Comparison of ENCODE assay signal across 8 mouse cellular contexts in the genomic region with DNA sequence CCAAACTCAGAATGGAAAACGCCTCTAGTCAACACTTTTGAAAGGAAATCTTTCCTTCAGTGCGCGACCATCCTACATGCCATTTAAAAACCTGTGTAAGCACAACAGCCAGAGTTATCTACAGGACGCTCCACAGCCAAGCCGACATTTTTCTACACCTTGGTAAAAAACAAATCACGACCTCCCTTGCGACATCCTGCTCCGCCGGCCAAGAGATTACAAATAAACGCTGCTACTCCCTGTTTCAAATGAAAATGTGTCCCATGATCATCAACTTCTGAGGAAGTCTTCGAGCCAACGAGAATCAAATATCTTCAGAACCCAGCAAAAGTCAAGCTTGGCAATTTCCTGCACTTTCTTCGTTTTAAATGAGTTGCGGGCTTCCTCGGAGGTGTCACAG. TPM values are rescaled to one million over a fixed set of nuclear protein-coding genes. Genes with fewer than 3 reads are reported as not detected.
DNase-seq lines count a peak whose midpoint lies in the region; ATAC-seq and TF ChIP-seq lines count a peak whose summit lies in the region.

No protein-coding gene starts in this region.

- H3K4me3 ChIP-seq in kidney, embryonic 16.5 days (ENCODE audit: low read length): peak overlapping the region; percentile 68
- H3K4me3 ChIP-seq in embryonic facial prominence, embryonic 12.5 days: peak overlapping the region; percentile 95
- peak overlapping the region; percentile 89 for H3K4me3 ChIP-seq in limb, embryonic 12.5 days (replicated peaks)
- peak overlapping the region; percentile 86 for H3K4me3 ChIP-seq in midbrain, postnatal 0 days (ENCODE audit: low read depth, low read length)

- H3K27me3 ChIP-seq in kidney, embryonic 16.5 days (ENCODE audit: insufficient read depth, low read length): no peaks in the 10 kb centered on the region
- H3K27me3 ChIP-seq in embryonic facial prominence, embryonic 12.5 days: no peaks in the 10 kb centered on the region
- no peaks in the 10 kb centered on the region for H3K27me3 ChIP-seq in limb, embryonic 12.5 days
- no peaks in the 10 kb centered on the region for H3K27me3 ChIP-seq in midbrain, postnatal 0 days (ENCODE audit: insufficient read depth, low read length)

- H3K4me2 ChIP-seq in kidney, embryonic 16.5 days (replicated peaks; ENCODE audit: low read depth, low read length): peak overlapping the region; percentile 79
- H3K4me2 ChIP-seq in embryonic facial prominence, embryonic 12.5 days (replicated peaks): peak overlapping the region; percentile 79
- H3K4me2 ChIP-seq in limb, embryonic 12.5 days: peak overlapping the region; percentile 82
- peak overlapping the region; percentile 64 for H3K4me2 ChIP-seq in midbrain, postnatal 0 days (ENCODE audit: low read depth, low read length, poor library complexity, severe bottlenecking)

- intact Hi-C loops in left cerebral cortex, postnatal 10 days (cut with DNase I): loop anchor here (10.0 kb wide), 1 partner anchor 460 kb away; the partner anchor contains the start of gene Surf6

- H3K4me1 ChIP-seq in kidney, embryonic 16.5 days (ENCODE audit: insufficient read depth, low read length): peaks cover 29% of the 10 kb centered on the region
- H3K4me1 ChIP-seq in embryonic facial prominence, embryonic 12.5 days: peaks cover 25% of the 10 kb centered on the region
- peaks cover 27% of the 10 kb centered on the region for H3K4me1 ChIP-seq in limb, embryonic 12.5 days (replicated peaks)
- peaks cover 17% of the 10 kb centered on the region for H3K4me1 ChIP-seq in midbrain, postnatal 0 days (ENCODE audit: insufficient read depth, low read length)

- ATAC-seq in kidney, embryonic 16.5 days (ENCODE audit: low FRiP score, low TSS enrichment): no peak
- no peak for ATAC-seq in embryonic facial prominence, embryonic 12.5 days (ENCODE audit: insufficient number of reproducible peaks, insufficient read depth, low FRiP score, low TSS enrichment)
- ATAC-seq in limb, embryonic 12.5 days (ENCODE audit: insufficient number of reproducible peaks, insufficient read depth, low FRiP score, low TSS enrichment, low read depth): no peak
- no peak for ATAC-seq in midbrain, postnatal 0 days (ENCODE audit: low FRiP score)
- ATAC-seq in inflammation-experienced regulatory T-cells, adult 6 months: no peak

- no peaks in the 10 kb centered on the region for H3K9me3 ChIP-seq in kidney, embryonic 16.5 days (ENCODE audit: low read length)
- no peaks in the 10 kb centered on the region for H3K9me3 ChIP-seq in embryonic facial prominence, embryonic 12.5 days
- H3K9me3 ChIP-seq in limb, embryonic 12.5 days: no peaks in the 10 kb centered on the region
- H3K9me3 ChIP-seq in midbrain, postnatal 0 days (ENCODE audit: low read length): no peaks in the 10 kb centered on the region

- no peak for DNase-seq in kidney, adult 11 months
- DNase-seq in midbrain, postnatal 0 days (ENCODE audit: low spot score): no peak
- no peak for DNase-seq in left cerebral cortex, postnatal 10 days (ENCODE audit: extremely low spot score in 1 of 2, low spot score in 2 of 2)
- no peak for DNase-seq in layer of hippocampus, adult 18-20 months (ENCODE audit: low spot score in 2 of 2)

- H3K27ac ChIP-seq in kidney, embryonic 16.5 days (ENCODE audit: low read length): peak overlapping the region; percentile 71
- no peak overlapping the region for H3K27ac ChIP-seq in embryonic facial prominence, embryonic 12.5 days
- H3K27ac ChIP-seq in limb, embryonic 12.5 days: 0 out of 2 replicates have a peak overlapping the region, but pooled peaks have one; percentile 87
- H3K27ac ChIP-seq in midbrain, postnatal 0 days (ENCODE audit: low read depth, low read length): peak overlapping the region; percentile 90; the same call in 1 of the 2 replicates

- H3K9ac ChIP-seq in kidney, embryonic 16.5 days (replicated peaks; ENCODE audit: low read length): peak overlapping the region; percentile 93
- H3K9ac ChIP-seq in embryonic facial prominence, embryonic 12.5 days: peak overlapping the region; percentile 92
- peak overlapping the region; percentile 84 for H3K9ac ChIP-seq in limb, embryonic 12.5 days (replicated peaks)
- peak overlapping the region; percentile 87 for H3K9ac ChIP-seq in midbrain, postnatal 0 days (replicated peaks; ENCODE audit: low read length, poor library complexity, severe bottlenecking)

- 3% methylated on average over 15 of the region's 15 CpGs for WGBS in kidney, embryonic 16.5 days
- 6% methylated on average over 15 of the region's 15 CpGs for WGBS in embryonic facial prominence, embryonic 12.5 days
- WGBS in limb, embryonic 12.5 days: 5% methylated on average over 15 of the region's 15 CpGs
- 7% methylated on average over 15 of the region's 15 CpGs for whole genome bisulfite sequencing in midbrain, postnatal 0 days

- no peak for TF ChIP-seq CTCF in midbrain, postnatal 0 days (IDR thresholded peaks at IDR 0.05)

- H3K36me3 ChIP-seq in kidney, embryonic 16.5 days (ENCODE audit: insufficient read depth, low read length): peaks cover 24% of the 10 kb centered on the region
- H3K36me3 ChIP-seq in embryonic facial prominence, embryonic 12.5 days: peaks cover 26% of the 10 kb centered on the region
- H3K36me3 ChIP-seq in limb, embryonic 12.5 days: peaks cover 26% of the 10 kb centered on the region
- H3K36me3 ChIP-seq in midbrain, postnatal 0 days (ENCODE audit: insufficient read depth, low read length): peaks cover 23% of the 10 kb centered on the region

RNA-seq across cellular contexts. Expression of gene Sec16a, which starts 0.6 kb away (rescaled TPM):
- polyA plus RNA-seq in kidney, embryonic 16.5 days (2015; fragmentation: Nextera tagmentation; extraction: Ambion mirVana): 27.6 and 28.6 TPM in 2 replicates
- 26.2 and 28.3 TPM in 2 replicates for polyA plus RNA-seq in embryonic facial prominence, embryonic 12.5 days (2016; fragmentation: Nextera tagmentation; extraction: Ambion mirVana)
- polyA plus RNA-seq in limb, embryonic 12.5 days (2016; fragmentation: Nextera tagmentation; extraction: Ambion mirVana): 25.6 and 33.0 TPM in 2 replicates
- 63.3 and 76.7 TPM in 2 replicates for total RNA-seq in midbrain, postnatal 0 days (2014; rRNA removed)
- polyA plus RNA-seq in midbrain, postnatal 0 days (2015; fragmentation: Nextera tagmentation; extraction: Ambion mirVana): 9.9 and 12.6 TPM in 2 replicates
- 10 to 100 TPM; 43.6 to 46.3 TPM for total RNA-seq in left cerebral cortex, postnatal 10 days (2021)
- polyA plus RNA-seq in inflammation-experienced regulatory T-cells, adult 6 months (2017; shearing (Covaris generic)): 10 to 100 TPM; 18.4 to 28.4 (median 24.2) TPM
- 10 to 100 TPM; 50.3 to 50.4 TPM for total RNA-seq in layer of hippocampus, adult 18-20 months (2021)

RNA-seq across cellular contexts. Expression of gene Inpp5e, which starts 35.4 kb away (rescaled TPM):
- 24.9 and 26.6 TPM in 2 replicates for polyA plus RNA-seq in kidney, embryonic 16.5 days (2015; fragmentation: Nextera tagmentation; extraction: Ambion mirVana)
- polyA plus RNA-seq in embryonic facial prominence, embryonic 12.5 days (2016; fragmentation: Nextera tagmentation; extraction: Ambion mirVana): 30.1 and 31.5 TPM in 2 replicates
- polyA plus RNA-seq in limb, embryonic 12.5 days (2016; fragmentation: Nextera tagmentation; extraction: Ambion mirVana): 29.1 and 30.3 TPM in 2 replicates
- total RNA-seq in midbrain, postnatal 0 days (2014; rRNA removed): 29.0 and 32.2 TPM in 2 replicates
- polyA plus RNA-seq in midbrain, postnatal 0 days (2015; fragmentation: Nextera tagmentation; extraction: Ambion mirVana): 16.5 and 18.2 TPM in 2 replicates
- 10 to 100 TPM; 17.3 to 19.6 TPM for total RNA-seq in left cerebral cortex, postnatal 10 days (2021)
- polyA plus RNA-seq in inflammation-experienced regulatory T-cells, adult 6 months (2017; shearing (Covaris generic)): 10 to 100 TPM in 2 of 3 experiments, 1 to 10 TPM in 1; 9.4 to 19.0 (median 10.9) TPM
- 10 to 100 TPM; 23.3 to 24.5 TPM for total RNA-seq in layer of hippocampus, adult 18-20 months (2021)

RNA-seq across cellular contexts. Expression of gene Pmpca, which starts 55.2 kb away (rescaled TPM):
- 122 TPM in 2 replicates for polyA plus RNA-seq in kidney, embryonic 16.5 days (2015; fragmentation: Nextera tagmentation; extraction: Ambion mirVana)
- 108 and 112 TPM in 2 replicates for polyA plus RNA-seq in embryonic facial prominence, embryonic 12.5 days (2016; fragmentation: Nextera tagmentation; extraction: Ambion mirVana)
- polyA plus RNA-seq in limb, embryonic 12.5 days (2016; fragmentation: Nextera tagmentation; extraction: Ambion mirVana): 116 TPM in 2 replicates
- 64.8 and 71.1 TPM in 2 replicates for total RNA-seq in midbrain, postnatal 0 days (2014; rRNA removed)
- 85.1 and 91.9 TPM in 2 replicates for polyA plus RNA-seq in midbrain, postnatal 0 days (2015; fragmentation: Nextera tagmentation; extraction: Ambion mirVana)
- total RNA-seq in left cerebral cortex, postnatal 10 days (2021): 100 to 1,000 TPM; 126 to 129 TPM
- 10 to 100 TPM; 82.4 to 88.4 (median 82.9) TPM for polyA plus RNA-seq in inflammation-experienced regulatory T-cells, adult 6 months (2017; shearing (Covaris generic))
- total RNA-seq in layer of hippocampus, adult 18-20 months (2021): 10 to 100 TPM; 83.4 to 91.8 TPM

RNA-seq across cellular contexts. Expression of gene Entr1, which starts 55.3 kb away (rescaled TPM):
- 125 and 127 TPM in 2 replicates for polyA plus RNA-seq in kidney, embryonic 16.5 days (2015; fragmentation: Nextera tagmentation; extraction: Ambion mirVana)
- polyA plus RNA-seq in embryonic facial prominence, embryonic 12.5 days (2016; fragmentation: Nextera tagmentation; extraction: Ambion mirVana): 184 and 188 TPM in 2 replicates
- polyA plus RNA-seq in limb, embryonic 12.5 days (2016; fragmentation: Nextera tagmentation; extraction: Ambion mirVana): 170 TPM in 2 replicates
- total RNA-seq in midbrain, postnatal 0 days (2014; rRNA removed): 157 and 162 TPM in 2 replicates
- 144 and 156 TPM in 2 replicates for polyA plus RNA-seq in midbrain, postnatal 0 days (2015; fragmentation: Nextera tagmentation; extraction: Ambion mirVana)
- 100 to 1,000 TPM; 187 to 190 TPM for total RNA-seq in left cerebral cortex, postnatal 10 days (2021)
- polyA plus RNA-seq in inflammation-experienced regulatory T-cells, adult 6 months (2017; shearing (Covaris generic)): 10 to 100 TPM; 35.3 to 57.5 (median 44.3) TPM
- total RNA-seq in layer of hippocampus, adult 18-20 months (2021): 100 to 1,000 TPM; 140 to 141 TPM
